Mouse (Mus musculus) cerebellum, adult 2 months (tissue): ENCODE measurements around the gene Katnb1. TPM values are rescaled to one million over a fixed set of nuclear protein-coding genes. Genes with fewer than 3 reads are reported as not detected.

Source experiments
- DNase-seq, 2 experiments: peaks; one replicate each; pipeline ENCODE4 v3.0.0; 2021
- H3K27ac ChIP-seq: fragments of 200-500 bp; 2 replicates; pipeline ENCODE4 v1.5.1; 2012; ENCODE audit warnings: low read length, control low read depth, inconsistent platforms; ENCODE audit not compliant: insufficient read depth
- H3K27me3 ChIP-seq: fragments of 200-500 bp; 2 replicates; pipeline ENCODE4 v1.6.1; 2012; ENCODE audit warnings: inconsistent platforms, mild to moderate bottlenecking, low read length, moderate library complexity; ENCODE audit not compliant: control insufficient read depth, insufficient read depth
- H3K4me1 ChIP-seq: fragments of 200-500 bp; 2 replicates; pipeline ENCODE4 v1.6.1; 2011; ENCODE audit warnings: low read length; ENCODE audit not compliant: control insufficient read depth, insufficient read depth
- H3K4me3 ChIP-seq: fragments of 200-500 bp; replicated peaks from 2 replicates; pipeline ENCODE3; 2011; ENCODE audit warnings: mild to moderate bottlenecking, low read depth, low read length, control low read depth; ENCODE audit not compliant: insufficient read depth
- CTCF ChIP-seq: fragments of 200-500 bp; IDR thresholded peaks from 2 replicates; pipeline ENCODE4 v1.5.1; 2011; ENCODE audit warnings: low read depth, mild to moderate bottlenecking, control low read depth, low read length, moderate library complexity, borderline replicate concordance; ENCODE audit not compliant: insufficient read depth
- POLR2A ChIP-seq: fragments of 200-500 bp; IDR thresholded peaks from 2 replicates; pipeline ENCODE4 v1.6.1; 2011; ENCODE audit warnings: low read length, control low read depth, borderline replicate concordance; ENCODE audit not compliant: insufficient read depth
- WGBS: fragments of 180-500 bp; shearing (Covaris S2); methylation state at CpG from one replicate; pipeline ENCODE4 v1.1.7; 2018; 5-methylcytosine and 5-hydroxymethylcytosine counted together
- polyA plus RNA-seq: library from polyadenylated mRNA; depleted of rRNA; stranded (reverse); fragments of >200 nt; gene quantifications from 2 replicates; pipeline ENCODE4 v1.2.3, GENCODE M21; 2012

Katnb1 gene
- polyA plus RNA-seq, 1 experiment: 53.0 TPM

DNA sequence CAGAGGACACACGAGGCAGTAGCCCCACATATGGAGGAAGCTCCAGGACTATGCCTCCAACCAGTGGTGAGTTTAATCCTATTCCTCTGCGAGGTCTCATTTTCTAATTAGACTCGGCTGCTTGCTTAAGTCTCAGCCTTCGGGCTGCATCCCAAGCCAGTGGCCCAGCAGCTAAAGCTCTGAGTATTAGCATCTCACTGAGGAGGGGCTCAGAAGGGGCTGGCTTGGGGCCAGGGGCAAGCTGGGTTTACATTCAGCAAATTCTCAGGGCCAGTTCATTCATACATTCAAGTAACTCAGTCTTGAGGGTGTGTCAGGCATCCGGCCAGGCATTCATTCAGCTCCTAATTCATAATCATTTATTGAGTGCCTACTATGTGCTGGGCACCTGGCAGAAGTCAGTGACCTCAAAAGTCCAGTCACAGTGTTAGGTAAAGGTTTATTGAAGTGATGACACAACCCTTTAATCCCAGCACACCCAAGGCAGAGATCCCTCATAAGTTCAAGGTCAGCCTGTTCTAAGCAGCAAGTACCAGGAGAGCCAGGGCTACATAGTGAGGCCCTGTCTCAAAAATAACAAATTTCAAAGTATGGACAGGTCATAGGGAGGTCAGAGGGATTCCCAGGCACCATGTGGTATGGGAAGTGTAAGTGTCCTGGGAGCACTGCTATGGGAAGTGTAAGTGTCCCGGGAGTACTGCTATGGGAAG lies 57.5 kb downstream of the Katnb1 start:
- TF ChIP-seq CTCF: no peak
- TF ChIP-seq POLR2A: no peak
- H3K4me3 ChIP-seq: peak overlapping the region; percentile 45
- DNase-seq: no peak
- H3K27me3 ChIP-seq: no peaks in the 10 kb centered on the region
- 42% methylated on average over 6 of the region's 6 CpGs for WGBS
- peaks cover 9% of the 10 kb centered on the region for H3K4me1 ChIP-seq
- H3K27ac ChIP-seq: no peak overlapping the region

DNA sequence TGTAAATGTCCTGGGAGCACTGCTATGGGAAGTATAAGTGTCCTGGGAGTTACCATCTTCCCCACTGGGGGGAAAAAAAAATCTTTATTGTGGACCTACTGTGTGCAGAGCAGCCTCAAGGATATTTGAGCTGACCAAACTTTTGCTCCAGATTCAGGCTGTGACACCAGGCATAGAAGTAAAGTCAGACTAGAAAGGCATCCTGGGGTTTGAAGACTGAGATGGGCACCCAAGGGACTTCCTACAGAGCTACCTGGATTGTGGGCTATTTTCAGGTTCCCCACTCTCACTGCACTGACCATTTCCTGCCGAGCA lies 58.0 kb downstream of the Katnb1 start:
- DNase-seq: no peak
- 57% methylated on average over 1 of the region's 1 CpGs for WGBS
- Histone ChIP-seq H3K27ac (no peak overlapping the region), H3K4me1 (peaks cover 9% of the 10 kb centered on the region), H3K27me3 (no peaks in the 10 kb centered on the region), H3K4me3 (no peak overlapping the region)
- TF ChIP-seq POLR2A: no peak
- TF ChIP-seq CTCF: no peak

DNA sequence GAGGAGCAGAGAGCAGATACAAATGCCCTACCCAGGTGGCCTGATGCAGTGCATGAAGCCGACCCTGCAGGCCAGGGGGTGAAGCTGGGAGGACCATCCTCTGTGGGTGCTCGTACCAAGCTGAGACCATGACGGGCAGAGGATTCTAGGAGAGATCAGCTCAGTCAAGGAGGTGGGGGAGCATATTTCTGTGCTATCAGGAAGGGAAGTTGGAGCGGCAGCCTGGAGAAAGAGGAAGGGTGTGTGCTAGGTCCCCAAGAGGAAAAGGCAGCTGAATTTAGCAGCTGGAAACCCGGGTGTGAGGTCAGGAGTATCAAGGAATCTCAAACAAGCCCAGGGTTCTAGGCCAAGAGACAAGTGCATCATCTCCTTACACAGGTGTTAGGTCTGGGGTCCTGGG lies 59.6 kb downstream of the Katnb1 start:
- Histone ChIP-seq H3K27ac (no peak overlapping the region), H3K4me3 (no peak overlapping the region), H3K4me1 (peaks cover 9% of the 10 kb centered on the region), H3K27me3 (no peaks in the 10 kb centered on the region)
- WGBS: 82% methylated on average over 5 of the region's 5 CpGs
- no peak for TF ChIP-seq POLR2A
- TF ChIP-seq CTCF: no peak
- DNase-seq: no peak

DNA sequence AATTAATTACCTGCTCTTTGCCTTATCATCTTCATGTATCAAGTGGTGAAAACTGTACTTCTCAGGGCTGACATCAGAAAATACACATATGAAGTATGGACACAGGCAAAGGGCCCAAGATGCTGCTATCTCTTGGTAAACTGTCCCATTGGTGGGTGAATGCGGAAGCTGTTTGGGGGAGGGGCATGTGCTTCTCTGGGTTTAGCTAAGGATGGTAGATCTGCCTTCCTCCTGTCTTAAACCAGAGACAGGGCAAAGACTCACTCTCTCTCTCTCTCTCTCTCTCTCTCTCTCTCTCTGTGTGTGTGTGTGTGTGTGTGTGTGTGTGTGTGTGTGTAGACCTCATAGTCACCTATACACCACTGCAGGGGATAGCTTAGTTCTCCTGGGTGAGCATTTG lies 60.0 kb downstream of the Katnb1 start:
- H3K27me3 ChIP-seq: no peaks in the 10 kb centered on the region
- WGBS: 100% methylated on average over 1 of the region's 1 CpGs
- no peak for DNase-seq
- H3K4me3 ChIP-seq: no peak overlapping the region
- H3K4me1 ChIP-seq: peaks cover 9% of the 10 kb centered on the region
- H3K27ac ChIP-seq: no peak overlapping the region
- TF ChIP-seq CTCF (no peak), POLR2A (no peak)

DNA sequence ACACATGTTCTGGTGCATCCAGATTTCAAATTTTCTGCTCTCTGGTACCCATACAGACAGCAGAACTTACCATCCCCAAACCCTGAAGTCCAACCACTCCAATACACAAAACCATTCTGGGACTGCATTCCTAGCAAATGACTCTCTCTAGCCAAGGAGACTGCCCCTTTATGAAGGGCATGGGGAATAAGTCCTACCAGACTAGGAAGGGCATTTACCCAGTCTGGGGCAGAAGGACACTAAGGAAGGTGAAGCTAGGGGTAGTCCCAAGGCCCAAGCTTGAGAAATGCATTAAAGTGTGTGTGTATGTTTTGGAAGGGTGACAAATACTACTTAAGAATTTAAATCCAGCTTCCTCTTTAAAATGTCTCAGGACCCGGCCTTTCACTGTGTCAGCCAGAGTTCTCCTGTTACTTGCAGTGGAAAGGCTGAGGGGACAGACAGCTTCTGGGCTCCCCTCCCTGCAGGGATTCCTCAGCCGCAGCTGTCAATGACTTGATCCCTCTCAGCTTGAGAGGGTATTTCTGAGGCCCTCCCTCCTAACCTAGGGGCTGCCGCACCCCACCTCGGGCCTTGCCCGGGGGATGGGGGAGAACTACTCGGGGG lies 60.6 kb downstream of the Katnb1 start:
- WGBS: 12% methylated on average over 6 of the region's 6 CpGs
- DNase-seq: no peak
- Histone ChIP-seq H3K27me3 (no peaks in the 10 kb centered on the region), H3K4me3 (peak overlapping the region; percentile 48), H3K4me1 (peaks cover 9% of the 10 kb centered on the region), H3K27ac (0 out of 2 replicates have a peak overlapping the region, but pooled peaks have one; percentile 1)
- TF ChIP-seq POLR2A (no peak), CTCF (no peak)

DNA sequence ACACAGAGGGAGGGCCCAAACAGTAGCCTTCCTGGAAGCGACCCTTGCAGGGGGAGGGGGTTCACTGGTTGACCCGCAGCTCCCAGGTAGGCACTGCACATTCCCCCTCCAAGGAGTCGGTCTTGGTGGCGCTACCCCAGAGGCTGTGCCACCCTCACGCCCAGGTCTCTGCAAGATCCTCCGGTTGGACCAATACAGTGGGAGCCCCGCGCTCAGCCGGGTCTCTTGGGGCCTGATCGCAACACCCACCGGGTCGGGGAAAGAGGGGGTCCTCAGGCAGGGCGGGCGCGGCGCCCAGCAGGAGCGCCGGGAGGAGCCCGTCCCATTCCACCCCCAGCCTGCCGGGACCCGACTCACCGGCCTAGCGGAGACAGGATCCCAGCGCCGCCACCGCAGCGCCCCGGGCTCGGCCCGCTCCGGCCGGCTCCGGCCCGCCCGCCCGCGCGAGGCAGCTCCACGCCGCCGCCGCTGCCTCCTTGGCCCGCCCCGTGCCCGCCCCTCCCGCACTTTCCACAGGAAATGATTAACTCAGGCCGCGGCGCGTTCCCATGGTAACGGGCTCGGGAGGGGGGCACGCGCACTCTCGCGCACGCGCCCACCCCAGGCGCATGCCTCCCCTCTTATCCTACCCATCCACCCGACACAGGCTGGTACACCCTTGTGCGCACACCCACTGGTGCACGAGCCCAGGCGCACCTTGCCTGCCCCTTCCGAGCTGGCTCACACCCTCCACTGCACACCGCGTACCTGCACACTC lies 61.3 kb downstream of the Katnb1 start:
- Histone ChIP-seq H3K4me1 (peaks cover 9% of the 10 kb centered on the region), H3K27me3 (no peaks in the 10 kb centered on the region), H3K27ac (peak overlapping the region; percentile 8; the same call in 1 of the 2 replicates), H3K4me3 (peak overlapping the region; percentile 63)
- under 1% methylated on average over 65 of the region's 66 CpGs for WGBS
- peak; percentile 78 to 79 for DNase-seq
- no peak for TF ChIP-seq POLR2A
- TF ChIP-seq CTCF: no peak

DNA sequence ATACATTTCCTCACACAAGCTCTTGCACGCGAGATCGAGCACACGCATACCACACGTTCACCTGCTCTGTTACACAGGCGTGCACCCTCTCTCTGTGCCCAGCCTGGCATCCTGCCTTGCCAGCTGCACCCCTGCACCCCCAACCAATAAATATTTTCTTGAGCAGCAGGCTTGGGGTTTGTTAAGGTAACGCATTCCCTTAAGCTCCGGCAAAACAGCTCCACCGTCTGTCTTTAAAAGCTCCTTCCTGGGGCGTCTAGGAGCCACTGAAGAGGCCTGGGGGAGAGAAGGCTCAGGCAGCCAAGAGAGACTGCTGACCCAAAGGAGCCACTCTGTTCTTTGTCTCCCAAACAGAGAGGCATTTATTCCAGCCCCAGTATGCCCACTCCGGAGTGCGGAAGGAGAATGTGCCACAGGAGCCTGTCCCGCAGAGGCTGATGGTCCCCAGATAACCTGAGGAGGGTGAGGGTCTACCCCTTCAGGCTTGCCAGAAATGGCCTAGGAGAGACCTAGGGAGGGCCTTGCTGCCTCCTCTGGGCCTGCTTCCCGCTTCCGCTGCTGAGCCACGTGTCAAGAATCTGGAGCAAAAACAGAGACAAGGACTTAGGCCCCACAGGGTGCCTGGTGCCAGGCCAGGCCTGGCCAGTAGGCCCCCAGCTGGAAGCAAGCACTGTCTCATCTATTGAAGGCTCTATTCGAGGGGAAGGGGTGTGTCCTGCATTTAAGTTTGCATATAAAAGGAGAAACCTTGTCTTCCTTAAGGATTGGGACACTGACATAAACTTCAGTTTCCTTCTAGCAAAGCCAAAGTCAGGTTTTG lies 62.2 kb downstream of the Katnb1 start:
- no peaks in the 10 kb centered on the region for H3K27me3 ChIP-seq
- H3K4me1 ChIP-seq: peaks cover 6% of the 10 kb centered on the region; the same call in 1 of the 2 replicates
- 17% methylated on average over 17 of the region's 17 CpGs for WGBS
- peak overlapping the region; percentile 63 for H3K4me3 ChIP-seq
- TF ChIP-seq CTCF: no peak
- TF ChIP-seq POLR2A: no peak
- H3K27ac ChIP-seq: peak overlapping the region; percentile 8
- peak; percentile 41 to 48 for DNase-seq
